Mouse (Mus musculus) limb, embryonic 14.5 days (tissue): Measurements from ENCODE around the gene Fas. TPM values are rescaled to one million over a fixed set of nuclear protein-coding genes. Genes with fewer than 3 reads are reported as not detected.
A peak's percentile ranks its signal among the peaks of the same experiment; 100 is the strongest.

Experiments used
- ATAC-seq: fragments of 200-750 bp; cut with Nextera tagmentation; 2 replicates; pipeline ENCODE4 v1.8.0; 2017; ENCODE audit warnings: low read depth, moderate number of reproducible peaks, moderate TSS enrichment; ENCODE audit not compliant: low FRiP score
- DNase-seq: peaks from one replicate; pipeline ENCODE4 v3.0.0-alpha.2; 2015; ENCODE audit warnings: low spot score
- H3K27ac ChIP-seq: fragments of 300-500 bp; sonication (generic); replicated peaks from 2 replicates; pipeline ENCODE4 v1.5.1; 2014; ENCODE audit warnings: low read depth, mild to moderate bottlenecking, low read length, moderate library complexity, mixed read lengths
- H3K27me3 ChIP-seq: fragments of 300-500 bp; sonication (generic); 2 replicates; pipeline ENCODE4 v1.6.1; 2014; ENCODE audit warnings: low read length, mixed read lengths; ENCODE audit not compliant: control insufficient read depth, insufficient read depth
- H3K36me3 ChIP-seq: fragments of 300-500 bp; sonication (generic); 2 replicates; pipeline ENCODE4 v1.6.1; 2014; ENCODE audit warnings: mild to moderate bottlenecking, low read length, moderate library complexity, mixed read lengths; ENCODE audit not compliant: control insufficient read depth, insufficient read depth
- H3K4me1 ChIP-seq: fragments of 300-500 bp; sonication (generic); 2 replicates; pipeline ENCODE4 v1.6.1; 2014; ENCODE audit warnings: antibody characterized with exemption, low read length, mixed read lengths; ENCODE audit not compliant: control insufficient read depth, insufficient read depth
- H3K4me2 ChIP-seq: fragments of 300-500 bp; sonication (generic); replicated peaks from 2 replicates; pipeline ENCODE4 v1.6.1; 2014; ENCODE audit warnings: low read depth, mild to moderate bottlenecking, low read length, moderate library complexity; ENCODE audit not compliant: severe bottlenecking
- H3K4me3 ChIP-seq: fragments of 300-500 bp; sonication (generic); replicated peaks from 2 replicates; pipeline ENCODE4 v1.5.1; 2014; ENCODE audit warnings: low read length
- H3K9ac ChIP-seq: fragments of 300-500 bp; sonication (generic); 2 replicates; pipeline ENCODE4 v1.6.1; 2014; ENCODE audit warnings: mild to moderate bottlenecking, low read depth, low read length, moderate library complexity; ENCODE audit not compliant: severe bottlenecking
- H3K9me3 ChIP-seq: fragments of 300-500 bp; sonication (generic); 2 replicates; pipeline ENCODE4 v1.6.1; 2016; ENCODE audit warnings: low read length; ENCODE audit not compliant: control insufficient read depth
- POLR2A ChIP-seq: fragments of 200-500 bp; IDR thresholded peaks from 2 replicates; pipeline ENCODE4 v1.8.0; 2012; ENCODE audit warnings: inconsistent platforms, mild to moderate bottlenecking, moderate library complexity, borderline replicate concordance; ENCODE audit not compliant: insufficient read depth, insufficient read length; ENCODE audit errors: extremely low read depth
- WGBS: fragments of 180-500 bp; shearing (Covaris S2); extraction: QIAGEN DNeasy Blood & Tissue Kit; methylation state at CpG from one replicate; pipeline ENCODE4 v1.1.7; 2014; 5-methylcytosine and 5-hydroxymethylcytosine counted together
- polyA plus RNA-seq, 2 experiments: library from polyadenylated mRNA; depleted of rRNA in 1 of 2; stranded (reverse) in 1 of 2; unstranded in 1 of 2; fragments of >200 nt; fragmentation: Nextera tagmentation in 1 of 2; extraction: Ambion mirVana in 1 of 2; gene quantifications; 2 replicates each; pipeline versions ENCODE4 v1.2.1 to v1.2.3; 2012 to 2014

Fas gene
- polyA plus RNA-seq, 2 experiments = 1.7 to 4.2 TPM

DNA sequence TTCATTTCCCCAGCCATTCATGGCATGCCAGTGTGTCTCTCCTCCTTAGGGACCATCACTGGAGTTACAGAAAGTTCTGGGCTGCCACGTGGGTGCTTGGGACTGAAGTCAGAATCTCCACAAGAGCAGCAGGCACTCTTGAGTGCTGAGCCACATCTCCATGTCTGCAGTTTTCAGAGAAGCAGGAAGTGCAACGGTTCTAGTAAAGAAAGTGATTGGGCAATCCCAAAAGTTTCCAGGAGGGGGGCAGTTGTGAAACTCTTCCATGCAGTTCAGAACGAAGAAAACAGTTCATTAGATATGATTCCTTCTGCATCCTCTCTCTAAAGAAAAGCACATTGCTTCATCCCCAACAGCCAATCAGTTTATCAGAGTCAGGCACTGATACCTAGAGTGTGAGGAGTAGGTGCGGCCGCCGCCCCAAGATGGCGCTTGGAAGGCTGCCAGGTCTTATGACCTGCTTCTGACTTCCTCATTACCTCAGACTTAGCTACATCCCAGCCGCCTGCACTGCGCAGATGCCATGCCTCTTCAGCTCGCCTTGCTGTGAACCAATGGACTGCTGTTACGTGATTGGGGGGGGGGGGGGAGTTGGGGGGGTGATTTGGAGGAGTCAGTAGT, 20.2 kb upstream of the Fas start:
- no peak for TF ChIP-seq POLR2A
- Histone ChIP-seq H3K9me3 (no peaks in the 10 kb centered on the region), H3K4me3 (no peak overlapping the region), H3K9ac (no peak overlapping the region), H3K4me1 (no peaks in the 10 kb centered on the region), H3K27me3 (no peaks in the 10 kb centered on the region), H3K36me3 (no peaks in the 10 kb centered on the region), H3K4me2 (no peak overlapping the region), H3K27ac (no peak overlapping the region)
- DNase-seq (no peak), ATAC-seq (no peak)
- 88% methylated on average over 11 of the region's 11 CpGs for WGBS

DNA sequence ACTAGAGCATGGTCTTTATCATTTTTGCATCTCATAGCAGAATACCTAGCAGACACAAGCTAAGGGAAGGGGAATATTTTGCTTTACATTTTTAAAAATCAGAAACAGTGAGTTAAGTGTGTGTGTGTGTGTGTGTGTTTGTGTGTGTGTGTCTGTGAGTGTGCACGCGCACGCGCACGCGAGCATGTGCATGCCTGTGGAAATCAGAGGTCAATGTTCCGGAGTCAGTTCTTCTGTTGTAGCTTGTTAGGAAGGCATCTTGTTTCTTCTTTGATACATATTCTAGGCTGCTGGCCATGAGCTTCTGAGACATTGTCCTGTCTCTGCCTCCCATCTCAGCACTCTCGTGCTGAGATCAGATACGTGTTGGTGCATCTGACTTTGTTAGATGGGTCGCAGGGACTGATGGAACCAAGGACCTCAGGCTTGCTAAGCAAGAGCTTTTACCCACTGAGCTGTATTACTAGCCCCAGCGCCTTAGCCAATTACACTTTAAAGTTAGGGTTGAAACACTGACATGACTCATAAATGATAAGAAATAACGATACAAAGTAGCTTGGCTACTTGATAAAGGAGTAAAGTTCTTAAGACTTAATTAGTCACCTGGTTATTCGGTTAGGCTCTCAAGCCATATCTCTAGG, 19.5 kb upstream of the Fas start:
- H3K4me2 ChIP-seq = no peak overlapping the region
- no peaks in the 10 kb centered on the region for H3K9me3 ChIP-seq
- H3K4me3 ChIP-seq = no peak overlapping the region
- no peak overlapping the region for H3K9ac ChIP-seq
- WGBS = 91% methylated on average over 13 of the region's 13 CpGs
- no peaks in the 10 kb centered on the region for H3K36me3 ChIP-seq
- DNase-seq (no peak), ATAC-seq (no peak)
- H3K27me3 ChIP-seq = no peaks in the 10 kb centered on the region
- TF ChIP-seq POLR2A = no peak
- H3K4me1 ChIP-seq = no peaks in the 10 kb centered on the region
- no peak overlapping the region for H3K27ac ChIP-seq

DNA sequence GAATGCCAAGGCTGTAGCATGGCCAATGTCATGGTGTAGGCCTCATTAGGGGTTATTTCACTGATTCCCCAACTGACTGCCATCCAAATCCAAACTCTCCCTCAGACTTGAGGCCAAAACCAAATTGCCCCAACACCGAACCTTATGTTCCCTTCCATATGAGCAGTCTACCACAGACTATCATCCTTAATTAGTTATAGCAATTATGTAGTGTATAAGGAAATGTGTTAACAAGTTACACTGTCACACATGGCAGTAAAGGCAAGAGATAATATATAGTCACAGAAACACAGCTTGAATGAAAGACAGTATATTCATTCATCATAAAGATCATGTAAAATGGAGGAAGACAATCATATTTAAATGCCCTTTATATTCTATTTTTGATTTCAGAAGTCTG, 17.4 kb upstream of the Fas start:
- H3K4me2 ChIP-seq = no peak overlapping the region
- 83% methylated on average over 1 of the region's 1 CpGs for WGBS
- peaks cover 2% of the 10 kb centered on the region; the same call in 1 of the 2 replicates for H3K4me1 ChIP-seq
- no peaks in the 10 kb centered on the region for H3K9me3 ChIP-seq
- no peaks in the 10 kb centered on the region for H3K27me3 ChIP-seq
- no peak for ATAC-seq
- H3K9ac ChIP-seq = no peak overlapping the region
- no peak overlapping the region for H3K27ac ChIP-seq
- DNase-seq = no peak
- TF ChIP-seq POLR2A = no peak
- no peak overlapping the region for H3K4me3 ChIP-seq
- no peaks in the 10 kb centered on the region for H3K36me3 ChIP-seq

GRCm38 (mm10) chr19:34278078-34278477, 12.4 kb upstream of the Fas start:
- H3K27ac ChIP-seq = 0 out of 2 replicates have a peak overlapping the region, but pooled peaks have one; percentile 33
- no peak overlapping the region for H3K9ac ChIP-seq
- peak; percentile 56 for DNase-seq
- WGBS = 57% methylated on average over 3 of the region's 3 CpGs
- H3K4me1 ChIP-seq = peaks cover 6% of the 10 kb centered on the region; the same call in 1 of the 2 replicates
- no peak overlapping the region for H3K4me3 ChIP-seq
- TF ChIP-seq POLR2A = no peak
- no peak overlapping the region for H3K4me2 ChIP-seq
- H3K27me3 ChIP-seq = no peaks in the 10 kb centered on the region
- ATAC-seq = peak; percentile 68; the same call in 1 of the 2 replicates
- H3K36me3 ChIP-seq = no peaks in the 10 kb centered on the region
- no peaks in the 10 kb centered on the region for H3K9me3 ChIP-seq

- no peaks in the 10 kb centered on the region for H3K36me3 ChIP-seq
- no peak overlapping the region for H3K9ac ChIP-seq
- no peaks in the 10 kb centered on the region for H3K27me3 ChIP-seq
- no peaks in the 10 kb centered on the region for H3K9me3 ChIP-seq
- TF ChIP-seq POLR2A = no peak
- H3K4me1 ChIP-seq = no peaks in the 10 kb centered on the region
- no peak overlapping the region for H3K4me3 ChIP-seq
- 82% methylated on average over 6 of the region's 6 CpGs for WGBS
- no peak overlapping the region for H3K27ac ChIP-seq
- H3K4me2 ChIP-seq = no peak overlapping the region
- DNase-seq = no peak
- ATAC-seq = no peak
These were observed 6.9 kb upstream of the Fas start for GRCm38 (mm10) chr19:34283614-34284013.
